Mouse (Mus musculus) mouse trophoblast stem cell (cell line): ENCODE measurements at regions not wholly inside any gene's neighbourhood (a gene's known extent, or its start where the extent isn't known, plus 50 kb on each side); places are given as distances from the start of the nearest gene placed in this dataset.

Experiments
- in situ Hi-C, 2 experiments: fragments of 300-500 bp; cut with MseI, MboI; formaldehyde crosslinking; loops; 2 replicates in 1 of 2; 3 replicates in 1 of 2; pipeline ENCODE4 v1.15.1; 2025

DNA sequence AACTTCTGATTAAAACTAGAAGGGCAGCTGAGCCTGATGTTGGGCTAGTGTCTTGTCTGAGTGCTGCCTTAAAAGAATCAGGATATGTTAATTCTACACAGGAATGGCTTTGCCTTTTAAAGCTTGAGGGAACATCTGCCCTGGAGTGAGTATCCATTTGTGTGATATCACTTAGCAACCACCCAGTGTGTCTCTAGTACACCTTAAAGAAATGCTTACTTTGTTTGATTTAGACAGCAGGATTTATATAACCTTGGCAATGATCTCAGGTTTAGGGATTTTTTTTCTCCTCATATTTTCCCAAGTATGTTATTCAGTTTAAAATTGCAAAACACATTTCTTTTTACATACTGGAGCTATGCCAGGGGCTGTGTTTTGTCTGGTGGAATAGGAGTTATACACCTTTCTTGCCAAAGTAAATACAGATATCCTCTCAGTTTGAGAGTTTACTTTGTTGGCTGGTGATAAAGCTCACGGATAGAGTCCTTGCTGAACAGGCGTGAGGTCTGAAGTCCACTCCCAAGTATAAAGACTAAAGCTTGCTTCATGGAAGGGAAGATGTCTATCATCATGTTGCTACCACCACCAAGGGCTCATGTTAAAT is 206.6 kb downstream of the Rsl24d1 start:
- in situ Hi-C loops = no loop called here

DNA sequence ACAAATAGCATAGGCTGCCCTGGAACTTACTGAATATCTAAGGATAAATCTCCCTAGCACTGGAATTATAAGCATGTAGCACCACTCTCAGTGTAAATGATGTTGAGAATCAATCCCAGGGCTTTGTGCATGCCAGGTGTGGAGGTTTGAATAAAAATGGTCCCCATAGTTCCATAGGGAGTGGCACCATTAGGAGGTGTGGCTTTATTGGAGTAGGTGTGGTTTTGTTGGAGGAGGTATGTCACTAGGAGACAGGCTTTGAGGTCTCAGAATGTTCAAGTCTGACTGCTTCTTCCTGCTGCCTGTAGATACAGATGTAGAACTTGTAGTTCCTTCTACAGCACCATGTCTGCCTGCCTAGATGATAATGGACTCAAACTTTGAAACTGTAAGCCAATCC is 217.8 kb downstream of the Rsl24d1 start:
- in situ Hi-C loops = no loop called here

DNA sequence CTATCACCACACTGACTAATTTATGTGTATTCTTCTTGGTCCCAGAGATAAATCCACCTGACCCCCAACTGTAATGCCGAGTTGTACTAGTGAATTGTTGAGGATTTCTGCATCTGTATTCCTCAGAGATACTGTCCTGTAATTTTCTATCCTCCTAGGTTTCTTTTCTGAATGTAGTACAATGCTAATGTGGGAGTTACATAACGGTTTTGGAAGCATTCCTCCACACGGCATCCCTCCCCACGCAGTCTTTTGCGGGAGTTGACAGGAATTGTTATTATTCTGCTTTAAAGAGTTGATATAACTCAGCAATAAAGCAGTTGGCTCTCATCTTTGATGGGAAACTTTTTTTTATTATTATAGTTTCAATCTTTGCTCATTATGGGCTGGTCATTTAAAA is 222.8 kb downstream of the Rsl24d1 start:
- in situ Hi-C loops = no loop called here

DNA sequence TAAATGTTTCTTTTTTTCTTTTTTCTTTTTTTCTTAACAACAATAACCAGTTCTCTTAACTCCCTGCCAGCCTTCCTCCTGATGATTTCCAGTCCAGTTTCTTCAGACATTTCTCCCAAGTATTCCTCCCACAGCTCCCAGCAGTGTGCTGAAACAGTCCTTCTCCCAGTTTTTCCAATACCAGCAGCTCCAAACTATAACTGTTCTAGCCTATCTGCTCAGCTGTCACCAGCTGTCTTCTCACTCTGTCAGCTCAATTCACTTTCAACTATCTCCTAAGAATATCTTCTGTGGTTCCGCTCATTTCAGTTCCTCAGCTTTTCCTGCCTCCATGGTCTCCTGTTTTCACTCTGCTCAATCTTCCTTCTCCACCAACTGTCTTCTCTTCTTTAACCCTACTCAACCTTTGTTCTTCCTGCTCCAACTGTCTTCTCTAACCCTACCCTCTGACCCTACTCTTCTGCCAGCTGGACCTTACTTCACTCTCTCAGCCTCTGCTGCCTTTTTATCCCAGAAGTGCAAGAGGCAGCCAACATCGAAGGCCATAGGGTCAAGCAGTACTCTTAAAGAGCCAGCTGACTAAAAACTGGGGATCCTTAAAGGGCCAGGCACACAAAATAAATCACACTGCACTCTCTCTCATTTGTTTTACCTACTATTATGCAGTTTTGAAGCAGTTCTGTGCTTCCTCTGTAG is 224.0 kb downstream of the Rsl24d1 start:
- in situ Hi-C loops = no loop called here

DNA sequence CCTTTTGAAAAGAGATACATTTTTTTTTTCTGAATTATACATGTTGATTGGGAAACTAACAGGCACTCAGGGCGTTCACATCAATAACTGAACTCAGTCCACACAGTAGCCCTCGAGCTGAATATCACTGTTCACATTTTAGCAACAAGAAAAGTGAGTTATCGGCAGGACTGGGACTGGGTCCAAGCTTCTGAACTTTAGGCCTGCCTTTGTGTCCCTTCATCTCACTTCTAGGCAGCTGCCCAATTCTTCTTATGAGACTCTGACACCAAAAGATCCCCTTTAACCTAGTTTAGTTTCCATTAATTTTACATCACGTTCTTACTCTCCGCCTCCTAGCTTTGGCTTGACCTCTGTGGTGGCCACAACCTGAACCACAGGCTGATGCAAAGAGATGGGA is 242.7 kb downstream of the Rsl24d1 start:
- in situ Hi-C loops = no loop called here

DNA sequence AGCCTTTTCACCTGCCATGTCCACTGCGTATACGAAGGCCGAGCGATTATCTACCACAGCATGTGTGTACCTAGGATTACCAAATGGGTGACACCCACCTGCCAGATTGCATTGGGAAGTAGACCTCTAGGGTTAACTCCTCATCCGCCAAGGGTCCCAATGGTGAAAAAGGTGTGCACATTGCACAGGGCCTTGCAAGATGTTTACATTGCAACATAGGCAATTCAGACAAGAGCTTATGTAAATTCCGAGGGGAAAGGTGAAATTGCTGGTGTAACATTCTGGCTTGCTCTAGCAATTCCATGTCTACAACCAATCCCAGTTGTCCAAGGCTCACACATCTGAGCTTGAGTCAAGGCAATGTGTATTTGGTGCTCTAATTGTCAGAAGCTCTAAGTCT is 245.7 kb downstream of the Rsl24d1 start:
- in situ Hi-C loops = no loop called here

DNA sequence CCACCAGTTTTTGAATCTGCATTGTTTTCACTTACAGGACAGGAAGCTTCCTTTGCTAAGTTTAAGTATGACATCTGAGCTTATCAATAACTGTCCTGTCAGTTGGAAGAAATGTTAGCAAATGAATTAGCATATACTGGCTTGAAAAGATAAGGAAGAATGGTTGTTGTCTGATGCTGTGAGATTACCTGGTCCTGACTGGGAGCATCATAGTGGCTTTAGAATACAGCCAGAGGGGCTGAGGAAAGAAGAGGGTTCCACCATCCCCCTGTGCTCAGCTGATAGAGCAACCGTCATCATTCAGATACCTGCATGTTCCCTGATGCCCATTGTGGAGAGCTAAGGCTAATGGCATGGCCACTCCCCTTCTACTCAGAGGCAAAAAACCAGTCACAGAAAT is 267.5 kb downstream of the Rsl24d1 start:
- in situ Hi-C loops = no loop called here

DNA sequence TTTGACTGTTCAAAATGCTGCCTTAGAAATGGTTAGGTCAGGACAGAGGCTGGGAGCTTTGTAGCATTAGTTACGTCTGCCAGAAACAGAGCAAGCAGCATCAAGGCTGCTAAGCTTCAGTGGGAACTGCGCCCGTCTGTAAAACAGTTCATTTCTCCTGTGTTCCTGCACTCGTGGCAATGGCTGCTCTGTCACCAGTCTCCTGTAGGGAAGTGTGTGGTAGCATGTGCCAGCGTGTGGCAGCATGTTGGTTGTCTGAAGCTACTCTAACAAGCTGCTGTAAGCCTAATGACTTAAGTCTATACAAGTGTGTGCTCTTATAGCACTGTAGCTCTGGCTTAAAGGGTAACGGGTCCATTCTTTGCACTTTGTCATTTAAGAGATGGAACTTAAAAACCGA is 278.8 kb downstream of the Rsl24d1 start:
- in situ Hi-C loops = no loop called here

DNA sequence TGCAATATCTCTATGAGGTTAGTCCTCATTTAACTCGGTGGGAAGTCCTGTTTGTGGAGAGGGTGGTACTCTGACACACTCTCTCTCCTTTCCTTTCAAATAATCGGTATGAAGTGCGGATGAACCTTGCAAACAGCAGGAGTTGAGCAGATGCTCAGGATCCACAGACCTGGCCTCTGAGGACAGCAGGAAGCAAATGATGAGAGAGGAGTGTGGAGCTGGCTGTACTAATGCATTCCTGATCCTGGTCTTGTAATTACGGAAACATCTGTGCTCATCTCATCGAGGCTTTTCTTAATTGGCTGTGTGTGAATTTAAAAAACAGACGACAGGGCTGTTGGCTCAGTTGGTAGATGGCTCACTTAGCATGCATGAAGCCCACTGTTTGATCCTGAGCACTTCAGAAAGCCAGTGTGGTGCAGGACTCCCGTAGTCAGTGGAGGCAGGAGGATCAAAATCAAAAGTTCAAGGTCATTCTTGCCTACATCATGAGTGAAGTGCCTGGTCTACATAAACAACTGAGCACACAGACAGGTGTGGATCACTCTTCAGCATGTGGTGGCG is 300.2 kb downstream of the Rsl24d1 start:
- in situ Hi-C loops = no loop called here

DNA sequence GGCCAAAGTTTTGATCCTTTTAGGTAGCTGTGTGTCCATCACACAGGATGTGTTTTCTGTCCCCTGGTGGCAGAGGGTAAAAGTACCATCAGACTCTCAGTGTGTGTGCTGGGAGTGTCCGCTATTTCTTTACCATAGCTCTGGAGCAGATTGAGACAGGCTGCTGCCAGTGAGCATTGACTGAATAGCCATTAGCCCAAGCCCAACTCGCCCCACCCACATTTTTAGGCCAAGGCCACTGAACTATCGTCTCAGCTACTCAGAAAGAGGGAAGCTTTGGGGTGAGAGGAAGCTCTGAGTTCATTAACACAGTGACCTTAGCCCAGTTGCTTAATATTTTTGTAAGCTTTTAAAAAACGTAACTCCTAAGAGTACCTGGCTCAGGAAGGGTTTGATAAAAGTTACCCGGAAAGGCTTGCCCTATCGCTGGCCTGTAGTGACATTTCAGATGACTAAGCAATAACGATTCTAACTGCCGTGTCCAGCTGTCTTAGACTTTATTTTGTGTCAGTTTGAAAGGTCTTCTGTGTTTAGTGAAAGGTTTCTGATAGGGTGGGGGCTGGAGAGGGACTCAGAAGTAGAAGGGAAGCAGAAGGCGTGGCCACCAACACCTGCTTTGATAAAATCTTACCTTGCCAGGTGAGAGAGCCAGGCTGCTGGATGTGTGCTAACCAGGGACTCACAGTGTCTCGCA is 303.0 kb downstream of the Rsl24d1 start:
- in situ Hi-C loops = no loop called here
